Mouse (Mus musculus) spleen, adult 18-20 months (tissue): ENCODE measurements around the gene Bcar1.

Experiments used
- DNase-seq, 2 experiments: peaks; one replicate each; pipeline ENCODE4 v3.0.0; 2022; ENCODE audit warnings: mixed read lengths in 2 of 2

Bcar1 gene

GRCm38 (mm10) chr8:111735791-111736190 is 7.8 kb downstream of the Bcar1 start:
- no peak for DNase-seq

GRCm38 (mm10) chr8:111735335-111735761 is 8.3 kb downstream of the Bcar1 start:
- peak in 1 of 2 experiments; percentile 3 for DNase-seq

GRCm38 (mm10) chr8:111734244-111734960 is 9.2 kb downstream of the Bcar1 start:
- no peak for DNase-seq

- DNase-seq: peak in 1 of 2 experiments; percentile 3
These were observed 9.9 kb downstream of the Bcar1 start for GRCm38 (mm10) chr8:111733581-111734243.

GRCm38 (mm10) chr8:111732406-111733085 is 11.1 kb downstream of the Bcar1 start:
- DNase-seq: peak in 1 of 2 experiments; percentile 2

- peak; percentile 74 to 81 for DNase-seq
These were observed 11.6 kb downstream of the Bcar1 start for GRCm38 (mm10) chr8:111732004-111732403.

GRCm38 (mm10) chr8:111731231-111731977 is 12.2 kb downstream of the Bcar1 start:
- peak in 1 of 2 experiments; percentile 3 for DNase-seq

GRCm38 (mm10) chr8:111729233-111730170 is 14.1 kb downstream of the Bcar1 start:
- DNase-seq: no peak

GRCm38 (mm10) chr8:111728481-111728880 is 15.1 kb downstream of the Bcar1 start:
- no peak for DNase-seq

GRCm38 (mm10) chr8:111727553-111727952 is 16.1 kb downstream of the Bcar1 start:
- DNase-seq: no peak

GRCm38 (mm10) chr8:111726102-111726900 is 17.3 kb downstream of the Bcar1 start:
- no peak for DNase-seq

- DNase-seq: no peak
These were observed 18.3 kb downstream of the Bcar1 start for GRCm38 (mm10) chr8:111725341-111725740.

- DNase-seq: no peak
These were observed 23.5 kb downstream of the Bcar1 start for GRCm38 (mm10) chr8:111720115-111720544.

- no peak for DNase-seq
These were observed 24.7 kb downstream of the Bcar1 start for GRCm38 (mm10) chr8:111718937-111719336.

- DNase-seq: peak in 1 of 2 experiments; percentile 2
These were observed 25.7 kb downstream of the Bcar1 start for GRCm38 (mm10) chr8:111717866-111718265.

GRCm38 (mm10) chr8:111717488-111717792 is 26.2 kb downstream of the Bcar1 start:
- DNase-seq: no peak

GRCm38 (mm10) chr8:111716603-111717487 is 26.8 kb downstream of the Bcar1 start:
- peak in 1 of 2 experiments; percentile 2 for DNase-seq

- DNase-seq: no peak
These were observed 28.1 kb downstream of the Bcar1 start for GRCm38 (mm10) chr8:111715514-111715913.

- DNase-seq: no peak
These were observed 29.3 kb downstream of the Bcar1 start for GRCm38 (mm10) chr8:111714295-111714694.

GRCm38 (mm10) chr8:111713817-111714216 is 29.8 kb downstream of the Bcar1 start:
- no peak for DNase-seq
